1 mouse cellular context compared by ENCODE assay signal in the genomic region with DNA sequence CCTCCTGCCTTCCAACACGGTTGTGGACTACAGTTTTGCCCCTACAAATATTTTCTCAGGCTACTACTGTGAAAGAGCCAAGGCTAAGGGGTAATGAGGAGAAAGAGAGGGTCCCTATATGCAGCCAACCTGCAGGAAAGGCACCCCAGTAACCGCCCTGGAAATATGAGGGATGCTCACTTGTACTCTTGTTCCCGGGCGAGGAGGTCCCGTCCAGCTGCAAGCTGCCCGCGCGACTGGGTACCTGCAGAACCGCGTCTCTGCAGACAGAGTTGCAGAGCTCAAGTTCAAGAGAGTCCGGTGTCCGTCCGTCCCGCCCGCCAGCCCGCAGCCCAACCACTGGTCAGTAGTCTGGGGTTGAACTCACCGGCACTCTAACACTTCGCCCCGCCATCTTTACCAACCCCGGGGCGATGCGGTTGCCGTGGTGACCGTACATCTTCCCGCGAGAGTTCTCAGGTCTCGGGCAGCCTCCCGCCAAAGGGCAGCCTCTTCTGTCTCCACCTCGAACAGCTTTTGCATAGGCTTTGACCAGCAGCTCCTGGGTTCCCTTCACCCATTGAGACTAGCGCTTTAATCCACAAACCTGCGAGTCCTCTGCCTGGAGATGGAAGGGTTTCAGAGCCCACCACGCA.
TF ChIP-seq lines count a peak whose summit lies in the region.

No protein-coding gene starts in this region.

TF ChIP-seq in CH12.LX, 34 proteins besides CTCF, POLR2A, EP300 and RAD21 (continued from another document):
- TF ChIP-seq ZMIZ1 (IDR thresholded peaks at IDR 0.05; ENCODE audit: low read depth, low read length), result peak; percentile 74
- peak; percentile 61; the same call in 1 of the 2 replicates for TF ChIP-seq TBP (conservative IDR thresholded peaks at IDR 0.05; ENCODE audit: low read depth, low read length)
- TF ChIP-seq E2F4 (IDR thresholded peaks at IDR 0.05; ENCODE audit: insufficient replicate concordance, low read depth, low read length), result 0 out of 2 replicates have a peak, but pooled peaks have one; percentile 14
- TF ChIP-seq GABPA (IDR thresholded peaks at IDR 0.05; ENCODE audit: insufficient replicate concordance, low read depth, low read length), result no peak
- no peak for TF ChIP-seq CHD1 (IDR thresholded peaks at IDR 0.05; ENCODE audit: low read depth, low read length)
- TF ChIP-seq KAT2A (IDR thresholded peaks at IDR 0.05; ENCODE audit: insufficient replicate concordance, low read length), result no peak
- TF ChIP-seq TCF12 (IDR thresholded peaks at IDR 0.05; ENCODE audit: low read depth, low read length), result peak; percentile 60
- TF ChIP-seq SIN3A (IDR thresholded peaks at IDR 0.05; ENCODE audit: low read length), result peak; percentile 69
- TF ChIP-seq IRF4 (IDR thresholded peaks at IDR 0.05; ENCODE audit: low read depth, low read length), result 0 out of 2 replicates have a peak, but pooled peaks have one; percentile 8
- TF ChIP-seq ETS1 (conservative IDR thresholded peaks at IDR 0.05; ENCODE audit: low read depth, low read length), result 0 out of 2 replicates have a peak, but pooled peaks have one; percentile 12
